Mouse (Mus musculus): Measurements from ENCODE around the gene Ttc9c. TPM values are rescaled to one million over a fixed set of nuclear protein-coding genes. Genes with fewer than 3 reads are reported as not detected.

Ttc9c gene
- polyA plus RNA-seq, 1 experiment from 2014 or later: 38.4 TPM

- Histone ChIP-seq H3K4me1 (ENCODE audit: control insufficient read depth, insufficient read depth, low read length) (peaks cover 10% of the 10 kb centered on the region; the same call in 1 of the 2 replicates), H3K9ac (ENCODE audit: low read depth, low read length) (peak within 1 kb of the TSS; percentile 55), H3K4me3 (ENCODE audit: low read depth, low read length) (peak within 1 kb of the TSS; percentile 52), H3K4me2 (ENCODE audit: low read depth, low read length) (peak within 1 kb of the TSS; percentile 59), H3K27ac (replicated peaks; ENCODE audit: low read depth, low read length) (peak within 1 kb of the TSS; percentile 81), H3K36me3 (ENCODE audit: control insufficient read depth, insufficient read depth, low read length) (peaks cover 31% of the 10 kb centered on the region), H3K9me3 (ENCODE audit: control insufficient read depth, low read length) (no peaks in the 10 kb centered on the region), H3K27me3 (replicated peaks; ENCODE audit: control insufficient read depth, insufficient read depth, low read length) (no peaks in the 10 kb centered on the region)
- under 1% methylated on average over 30 of the region's 30 CpGs for WGBS
- peak; percentile 98 for ATAC-seq (ENCODE audit: low read depth)
- peak; percentile 100 for DNase-seq (ENCODE audit: low spot score)
Observed at GRCm38 (mm10) chr19:8802130-8802821, 16.9 kb downstream of the Ttc9c start, which contains the start of gene Zbtb3. Gene Zbtb3 (plus strand): TSS chr19:8802555.

- Histone ChIP-seq H3K9me3 (ENCODE audit: control insufficient read depth, low read length) (no peaks in the 10 kb centered on the region), H3K4me1 (ENCODE audit: control insufficient read depth, insufficient read depth, low read length) (peaks cover 10% of the 10 kb centered on the region; the same call in 1 of the 2 replicates), H3K4me2 (ENCODE audit: low read depth, low read length) (peak overlapping the region; percentile 18), H3K9ac (ENCODE audit: low read depth, low read length) (no peak overlapping the region), H3K27ac (replicated peaks; ENCODE audit: low read depth, low read length) (no peak overlapping the region), H3K4me3 (ENCODE audit: low read depth, low read length) (peak overlapping the region; percentile 67; the same call in 1 of the 2 replicates), H3K27me3 (replicated peaks; ENCODE audit: control insufficient read depth, insufficient read depth, low read length) (no peaks in the 10 kb centered on the region), H3K36me3 (ENCODE audit: control insufficient read depth, insufficient read depth, low read length) (peaks cover 31% of the 10 kb centered on the region)
- no peak for ATAC-seq (ENCODE audit: low read depth)
- no peak for DNase-seq (ENCODE audit: low spot score)
Observed at GRCm38 (mm10) chr19:8798947-8799315, 20.2 kb downstream of the Ttc9c start.

- no peaks in the 10 kb centered on the region for H3K27me3 ChIP-seq (replicated peaks; ENCODE audit: control insufficient read depth, insufficient read depth, low read length)
- H3K9ac ChIP-seq (ENCODE audit: low read depth, low read length): peak within 1 kb of the TSS; percentile 70
- ATAC-seq (ENCODE audit: low read depth): peak; percentile 77
- H3K36me3 ChIP-seq (ENCODE audit: control insufficient read depth, insufficient read depth, low read length): peaks cover 36% of the 10 kb centered on the region
- H3K4me3 ChIP-seq (ENCODE audit: low read depth, low read length): peak within 1 kb of the TSS; percentile 67
- H3K4me2 ChIP-seq (ENCODE audit: low read depth, low read length): peak within 1 kb of the TSS; percentile 88
- peak; percentile 97 for DNase-seq (ENCODE audit: low spot score)
- H3K27ac ChIP-seq (replicated peaks; ENCODE audit: low read depth, low read length): peak within 1 kb of the TSS; percentile 36; the same call in 1 of the 2 replicates
- under 1% methylated on average over 22 of the region's 25 CpGs for WGBS
- H3K4me1 ChIP-seq (ENCODE audit: control insufficient read depth, insufficient read depth, low read length): peaks cover 10% of the 10 kb centered on the region; the same call in 1 of the 2 replicates
- no peaks in the 10 kb centered on the region for H3K9me3 ChIP-seq (ENCODE audit: control insufficient read depth, low read length)
Observed at GRCm38 (mm10) chr19:8798264-8798946, 20.7 kb downstream of the Ttc9c start, which contains the start of gene Polr2g. Gene Polr2g (minus strand): TSS chr19:8798577.

GRCm38 (mm10) chr19:8790171-8790570 lies 29.0 kb downstream of the Ttc9c start:
- peaks cover 30% of the 10 kb centered on the region for H3K36me3 ChIP-seq (ENCODE audit: control insufficient read depth, insufficient read depth, low read length)
- no peak overlapping the region for H3K9ac ChIP-seq (ENCODE audit: low read depth, low read length)
- H3K4me3 ChIP-seq (ENCODE audit: low read depth, low read length): no peak overlapping the region
- 0 out of 2 replicates have a peak, but pooled peaks cover 2% of the 10 kb centered on the region for H3K9me3 ChIP-seq (ENCODE audit: control insufficient read depth, low read length)
- H3K4me2 ChIP-seq (ENCODE audit: low read depth, low read length): no peak overlapping the region
- peaks cover 3% of the 10 kb centered on the region; the same call in 1 of the 2 replicates for H3K4me1 ChIP-seq (ENCODE audit: control insufficient read depth, insufficient read depth, low read length)
- no peaks in the 10 kb centered on the region for H3K27me3 ChIP-seq (replicated peaks; ENCODE audit: control insufficient read depth, insufficient read depth, low read length)
- H3K27ac ChIP-seq (replicated peaks; ENCODE audit: low read depth, low read length): no peak overlapping the region
- no peak for DNase-seq (ENCODE audit: low spot score)
- WGBS: 83% methylated on average over 7 of the region's 7 CpGs
- no peak for ATAC-seq (ENCODE audit: low read depth)

- H3K9me3 ChIP-seq (ENCODE audit: control insufficient read depth, low read length): 0 out of 2 replicates have a peak, but pooled peaks cover 2% of the 10 kb centered on the region
- peaks cover 3% of the 10 kb centered on the region; the same call in 1 of the 2 replicates for H3K4me1 ChIP-seq (ENCODE audit: control insufficient read depth, insufficient read depth, low read length)
- ATAC-seq (ENCODE audit: low read depth): no peak
- no peaks in the 10 kb centered on the region for H3K27me3 ChIP-seq (replicated peaks; ENCODE audit: control insufficient read depth, insufficient read depth, low read length)
- H3K9ac ChIP-seq (ENCODE audit: low read depth, low read length): no peak overlapping the region
- H3K27ac ChIP-seq (replicated peaks; ENCODE audit: low read depth, low read length): no peak overlapping the region
- no peak for DNase-seq (ENCODE audit: low spot score)
- H3K4me3 ChIP-seq (ENCODE audit: low read depth, low read length): no peak overlapping the region
- no peak overlapping the region for H3K4me2 ChIP-seq (ENCODE audit: low read depth, low read length)
- 42% methylated on average over 1 of the region's 1 CpGs for WGBS
- peaks cover 20% of the 10 kb centered on the region for H3K36me3 ChIP-seq (ENCODE audit: control insufficient read depth, insufficient read depth, low read length)
Observed at GRCm38 (mm10) chr19:8789171-8789570, 30.0 kb downstream of the Ttc9c start.

- 0 out of 2 replicates have a peak, but pooled peaks cover 2% of the 10 kb centered on the region for H3K9me3 ChIP-seq (ENCODE audit: control insufficient read depth, low read length)
- DNase-seq (ENCODE audit: low spot score) (no peak), ATAC-seq (ENCODE audit: low read depth) (no peak)
- H3K4me1 ChIP-seq (ENCODE audit: control insufficient read depth, insufficient read depth, low read length): peaks cover 3% of the 10 kb centered on the region; the same call in 1 of the 2 replicates
- H3K36me3 ChIP-seq (ENCODE audit: control insufficient read depth, insufficient read depth, low read length): peaks cover 15% of the 10 kb centered on the region
- 21% methylated on average over 3 of the region's 3 CpGs for WGBS
- no peak overlapping the region for H3K4me3 ChIP-seq (ENCODE audit: low read depth, low read length)
- H3K27ac ChIP-seq (replicated peaks; ENCODE audit: low read depth, low read length): no peak overlapping the region
- no peak overlapping the region for H3K4me2 ChIP-seq (ENCODE audit: low read depth, low read length)
- H3K9ac ChIP-seq (ENCODE audit: low read depth, low read length): no peak overlapping the region
- H3K27me3 ChIP-seq (replicated peaks; ENCODE audit: control insufficient read depth, insufficient read depth, low read length): no peaks in the 10 kb centered on the region
Observed at GRCm38 (mm10) chr19:8788521-8788920, 30.6 kb downstream of the Ttc9c start.

GRCm38 (mm10) chr19:8786008-8786781 lies 32.9 kb downstream of the Ttc9c start, which contains the start of gene Taf6l:
Gene Taf6l (minus strand): TSS chr19:8786417.
- DNase-seq (ENCODE audit: low spot score): peak; percentile 98
- H3K36me3 ChIP-seq (ENCODE audit: control insufficient read depth, insufficient read depth, low read length): peaks cover 24% of the 10 kb centered on the region
- peak within 1 kb of the TSS; percentile 76 for H3K27ac ChIP-seq (replicated peaks; ENCODE audit: low read depth, low read length)
- WGBS: under 1% methylated on average over 28 of the region's 32 CpGs
- H3K4me2 ChIP-seq (ENCODE audit: low read depth, low read length): peak within 1 kb of the TSS; percentile 82
- H3K4me3 ChIP-seq (ENCODE audit: low read depth, low read length): peak within 1 kb of the TSS; percentile 65
- H3K4me1 ChIP-seq (ENCODE audit: control insufficient read depth, insufficient read depth, low read length): peaks cover 3% of the 10 kb centered on the region; the same call in 1 of the 2 replicates
- ATAC-seq (ENCODE audit: low read depth): peak; percentile 100
- peak within 1 kb of the TSS; percentile 75 for H3K9ac ChIP-seq (ENCODE audit: low read depth, low read length)
- no peaks in the 10 kb centered on the region for H3K9me3 ChIP-seq (ENCODE audit: control insufficient read depth, low read length)
- no peaks in the 10 kb centered on the region for H3K27me3 ChIP-seq (replicated peaks; ENCODE audit: control insufficient read depth, insufficient read depth, low read length)

GRCm38 (mm10) chr19:8774951-8775421 lies 44.1 kb downstream of the Ttc9c start:
- Histone ChIP-seq H3K4me2 (ENCODE audit: low read depth, low read length) (peak overlapping the region; percentile 95), H3K4me1 (ENCODE audit: control insufficient read depth, insufficient read depth, low read length) (peaks cover 20% of the 10 kb centered on the region), H3K9me3 (ENCODE audit: control insufficient read depth, low read length) (no peaks in the 10 kb centered on the region), H3K4me3 (ENCODE audit: low read depth, low read length) (peak overlapping the region; percentile 60), H3K27me3 (replicated peaks; ENCODE audit: control insufficient read depth, insufficient read depth, low read length) (no peaks in the 10 kb centered on the region), H3K27ac (replicated peaks; ENCODE audit: low read depth, low read length) (peak overlapping the region; percentile 99), H3K9ac (ENCODE audit: low read depth, low read length) (peak overlapping the region; percentile 82), H3K36me3 (ENCODE audit: control insufficient read depth, insufficient read depth, low read length) (peaks cover 38% of the 10 kb centered on the region)
- ATAC-seq (ENCODE audit: low read depth) (no peak; the same call in 1 of the 2 replicates), DNase-seq (ENCODE audit: low spot score) (no peak)
- 4% methylated on average over 19 of the region's 20 CpGs for WGBS
